Mouse (Mus musculus): ENCODE measurements around the gene Tent5c. TPM values are rescaled to one million over a fixed set of nuclear protein-coding genes. Genes with fewer than 3 reads are reported as not detected.

Tent5c gene
- polyA plus RNA-seq, 1 experiment: 0.67 TPM

- no peaks in the 10 kb centered on the region for H3K9me3 ChIP-seq (replicated peaks; ENCODE audit: control insufficient read depth, insufficient read depth, low read length, poor library complexity, severe bottlenecking)
- no peak overlapping the region for H3K4me3 ChIP-seq (ENCODE audit: low read depth, low read length)
- TF ChIP-seq POLR2A (IDR thresholded peaks at IDR 0.05; ENCODE audit: insufficient read depth, low read length) (no peak), EP300 (IDR thresholded peaks at IDR 0.05; ENCODE audit: insufficient read depth, low read depth, low read length) (no peak), CTCF (IDR thresholded peaks at IDR 0.05; ENCODE audit: low read depth, low read length) (no peak)
- no peaks in the 10 kb centered on the region for H3K27me3 ChIP-seq (ENCODE audit: control insufficient read depth, insufficient read depth, low read length, poor library complexity, severe bottlenecking)
- H3K36me3 ChIP-seq (ENCODE audit: control insufficient read depth, insufficient read depth, low read length, poor library complexity, severe bottlenecking): no peaks in the 10 kb centered on the region
- no peak overlapping the region for H3K9ac ChIP-seq (ENCODE audit: low read depth, poor library complexity, severe bottlenecking)
- no peak overlapping the region for H3K27ac ChIP-seq (ENCODE audit: insufficient read depth, low read length)
- H3K4me1 ChIP-seq (ENCODE audit: control insufficient read depth, insufficient read depth, low read length): no peaks in the 10 kb centered on the region
Observed at GRCm38 (mm10) chr3:100495456-100495855, 6.3 kb upstream of the Tent5c start.

- no peak overlapping the region for H3K9ac ChIP-seq (ENCODE audit: low read depth, poor library complexity, severe bottlenecking)
- H3K36me3 ChIP-seq (ENCODE audit: control insufficient read depth, insufficient read depth, low read length, poor library complexity, severe bottlenecking): no peaks in the 10 kb centered on the region
- no peak for TF ChIP-seq CTCF (IDR thresholded peaks at IDR 0.05; ENCODE audit: low read depth, low read length)
- H3K27me3 ChIP-seq (ENCODE audit: control insufficient read depth, insufficient read depth, low read length, poor library complexity, severe bottlenecking): no peaks in the 10 kb centered on the region
- no peaks in the 10 kb centered on the region for H3K4me1 ChIP-seq (ENCODE audit: control insufficient read depth, insufficient read depth, low read length)
- H3K4me3 ChIP-seq (ENCODE audit: low read depth, low read length): no peak overlapping the region
- H3K9me3 ChIP-seq (replicated peaks; ENCODE audit: control insufficient read depth, insufficient read depth, low read length, poor library complexity, severe bottlenecking): no peaks in the 10 kb centered on the region
- H3K27ac ChIP-seq (ENCODE audit: insufficient read depth, low read length): no peak overlapping the region
Observed at GRCm38 (mm10) chr3:100494912-100495311, 5.8 kb upstream of the Tent5c start.

GRCm38 (mm10) chr3:100490010-100490300 is 831 bp upstream of the Tent5c start:
- Histone ChIP-seq H3K4me1 (ENCODE audit: control insufficient read depth, insufficient read depth, low read length) (no peaks in the 10 kb centered on the region), H3K27ac (ENCODE audit: insufficient read depth, low read length) (no peak overlapping the region), H3K36me3 (ENCODE audit: control insufficient read depth, insufficient read depth, low read length, poor library complexity, severe bottlenecking) (no peaks in the 10 kb centered on the region), H3K9me3 (replicated peaks; ENCODE audit: control insufficient read depth, insufficient read depth, low read length, poor library complexity, severe bottlenecking) (no peaks in the 10 kb centered on the region), H3K27me3 (ENCODE audit: control insufficient read depth, insufficient read depth, low read length, poor library complexity, severe bottlenecking) (0 out of 2 replicates have a peak, but pooled peaks cover 5% of the 10 kb centered on the region), H3K4me3 (ENCODE audit: low read depth, low read length) (peak overlapping the region; percentile 83), H3K9ac (ENCODE audit: low read depth, poor library complexity, severe bottlenecking) (0 out of 2 replicates have a peak overlapping the region, but pooled peaks have one; percentile 74)
- TF ChIP-seq CTCF (IDR thresholded peaks at IDR 0.05; ENCODE audit: low read depth, low read length) (no peak), POLR2A (IDR thresholded peaks at IDR 0.05; ENCODE audit: insufficient read depth, low read length) (no peak), EP300 (IDR thresholded peaks at IDR 0.05; ENCODE audit: insufficient read depth, low read depth, low read length) (no peak)

GRCm38 (mm10) chr3:100488251-100489132 is 632 bp downstream of the Tent5c start:
- Histone ChIP-seq H3K4me1 (ENCODE audit: control insufficient read depth, insufficient read depth, low read length) (no peaks in the 10 kb centered on the region), H3K27me3 (ENCODE audit: control insufficient read depth, insufficient read depth, low read length, poor library complexity, severe bottlenecking) (0 out of 2 replicates have a peak, but pooled peaks cover 5% of the 10 kb centered on the region), H3K9me3 (replicated peaks; ENCODE audit: control insufficient read depth, insufficient read depth, low read length, poor library complexity, severe bottlenecking) (no peaks in the 10 kb centered on the region), H3K4me3 (ENCODE audit: low read depth, low read length) (peak overlapping the region; percentile 76), H3K36me3 (ENCODE audit: control insufficient read depth, insufficient read depth, low read length, poor library complexity, severe bottlenecking) (no peaks in the 10 kb centered on the region), H3K27ac (ENCODE audit: insufficient read depth, low read length) (no peak overlapping the region), H3K9ac (ENCODE audit: low read depth, poor library complexity, severe bottlenecking) (peak overlapping the region; percentile 59)
- no peak for TF ChIP-seq POLR2A (IDR thresholded peaks at IDR 0.05; ENCODE audit: insufficient read depth, low read length)

GRCm38 (mm10) chr3:100487046-100487445 is 2.1 kb downstream of the Tent5c start:
- Histone ChIP-seq H3K4me3 (ENCODE audit: low read depth, low read length) (no peak overlapping the region), H3K4me1 (ENCODE audit: control insufficient read depth, insufficient read depth, low read length) (no peaks in the 10 kb centered on the region), H3K27me3 (ENCODE audit: control insufficient read depth, insufficient read depth, low read length, poor library complexity, severe bottlenecking) (0 out of 2 replicates have a peak, but pooled peaks cover 5% of the 10 kb centered on the region), H3K36me3 (ENCODE audit: control insufficient read depth, insufficient read depth, low read length, poor library complexity, severe bottlenecking) (no peaks in the 10 kb centered on the region), H3K27ac (ENCODE audit: insufficient read depth, low read length) (no peak overlapping the region), H3K9ac (ENCODE audit: low read depth, poor library complexity, severe bottlenecking) (no peak overlapping the region), H3K9me3 (replicated peaks; ENCODE audit: control insufficient read depth, insufficient read depth, low read length, poor library complexity, severe bottlenecking) (no peaks in the 10 kb centered on the region)
- TF ChIP-seq CTCF (IDR thresholded peaks at IDR 0.05; ENCODE audit: low read depth, low read length) (no peak), POLR2A (IDR thresholded peaks at IDR 0.05; ENCODE audit: insufficient read depth, low read length) (no peak), EP300 (IDR thresholded peaks at IDR 0.05; ENCODE audit: insufficient read depth, low read depth, low read length) (no peak)

GRCm38 (mm10) chr3:100485390-100486132 is 3.6 kb downstream of the Tent5c start:
- no peak overlapping the region for H3K9ac ChIP-seq (ENCODE audit: low read depth, poor library complexity, severe bottlenecking)
- 0 out of 2 replicates have a peak, but pooled peaks cover 5% of the 10 kb centered on the region for H3K27me3 ChIP-seq (ENCODE audit: control insufficient read depth, insufficient read depth, low read length, poor library complexity, severe bottlenecking)
- no peak for TF ChIP-seq EP300 (IDR thresholded peaks at IDR 0.05; ENCODE audit: insufficient read depth, low read depth, low read length)
- no peak for TF ChIP-seq POLR2A (IDR thresholded peaks at IDR 0.05; ENCODE audit: insufficient read depth, low read length)
- no peak for TF ChIP-seq CTCF (IDR thresholded peaks at IDR 0.05; ENCODE audit: low read depth, low read length)
- H3K4me1 ChIP-seq (ENCODE audit: control insufficient read depth, insufficient read depth, low read length): no peaks in the 10 kb centered on the region
- no peaks in the 10 kb centered on the region for H3K36me3 ChIP-seq (ENCODE audit: control insufficient read depth, insufficient read depth, low read length, poor library complexity, severe bottlenecking)
- H3K27ac ChIP-seq (ENCODE audit: insufficient read depth, low read length): no peak overlapping the region
- H3K9me3 ChIP-seq (replicated peaks; ENCODE audit: control insufficient read depth, insufficient read depth, low read length, poor library complexity, severe bottlenecking): no peaks in the 10 kb centered on the region
- H3K4me3 ChIP-seq (ENCODE audit: low read depth, low read length): no peak overlapping the region
